Mouse (Mus musculus) gastrocnemius, postnatal 36 days (tissue): ENCODE results near the gene Lyg2. TPM values are rescaled to one million over a fixed set of nuclear protein-coding genes. Genes with fewer than 3 reads are reported as not detected.

Source experiments
- total RNA-seq, 2 experiments: library from RNA; stranded (reverse); gene quantifications; 2 replicates each; pipeline ENCODE4 v1.2.3; 2021

The Lyg2 gene
- total RNA-seq, 2 experiments from 2014 or later: not detected

Other genes with a start within 250 kb of the Lyg2 start
- under 1 TPM; 0.25 to 0.41 TPM for gene 2010300C02Rik, start 196.4 kb downstream of the Lyg2 start, total RNA-seq
- 1 to 10 TPM; 3.4 to 5.0 TPM for gene Tsga10, start 50.1 kb downstream of the Lyg2 start, total RNA-seq
- gene Lipt1, start 44.8 kb downstream of the Lyg2 start, total RNA-seq: 1 to 10 TPM; 5.4 to 7.1 TPM
- 1 to 10 TPM; 1.6 to 2.3 TPM for gene Mitd1, start 26.1 kb downstream of the Lyg2 start, total RNA-seq
- gene Mrpl30, start 26.0 kb downstream of the Lyg2 start, total RNA-seq: 100 to 1,000 TPM; 234 to 269 TPM
- not detected for gene Lyg1, start 41.3 kb upstream of the Lyg2 start, total RNA-seq
- gene Txndc9, start 81.4 kb upstream of the Lyg2 start, total RNA-seq: 10 to 100 TPM; 27.0 to 31.0 TPM
- gene Eif5b, start 81.5 kb upstream of the Lyg2 start, total RNA-seq: 10 to 100 TPM; 31.1 to 36.5 TPM
- 10 to 100 TPM; 15.5 to 18.7 TPM for gene Rev1, start 213.3 kb upstream of the Lyg2 start, total RNA-seq